Mouse (Mus musculus) frontal cortex, postnatal 10 days (tissue): Measurements from ENCODE around the gene Ephb1.

Source experiments
- DNase-seq, 2 experiments: peaks; one replicate each; pipeline ENCODE4 v3.0.0; 2022; ENCODE audit warnings: low spot score in 2 of 2, mixed read lengths in 1 of 2

The Ephb1 gene

GRCm38 (mm10) chr9:102352186-102353055 is 2.1 kb downstream of the Ephb1 start:
- DNase-seq, result peak in 1 of 2 experiments; percentile 24

- DNase-seq, result no peak
Measured at GRCm38 (mm10) chr9:102351721-102352120, 2.8 kb downstream of the Ephb1 start.

- DNase-seq, result no peak
Measured at GRCm38 (mm10) chr9:102351221-102351620, 3.3 kb downstream of the Ephb1 start.

- DNase-seq, result no peak
Measured at GRCm38 (mm10) chr9:102350696-102351095, 3.8 kb downstream of the Ephb1 start.

- DNase-seq, result no peak
Measured at GRCm38 (mm10) chr9:102350076-102350475, 4.4 kb downstream of the Ephb1 start.

GRCm38 (mm10) chr9:102346801-102347200 is 7.7 kb downstream of the Ephb1 start:
- no peak for DNase-seq

GRCm38 (mm10) chr9:102345474-102345873 is 9.0 kb downstream of the Ephb1 start:
- no peak for DNase-seq

GRCm38 (mm10) chr9:102345047-102345446 is 9.4 kb downstream of the Ephb1 start:
- DNase-seq, result no peak

- DNase-seq, result no peak
Measured at GRCm38 (mm10) chr9:102344086-102344930, 10.2 kb downstream of the Ephb1 start.

GRCm38 (mm10) chr9:102343061-102343460 is 11.4 kb downstream of the Ephb1 start:
- DNase-seq, result no peak

GRCm38 (mm10) chr9:102342026-102342425 is 12.5 kb downstream of the Ephb1 start:
- DNase-seq, result no peak

GRCm38 (mm10) chr9:102340768-102341167 is 13.7 kb downstream of the Ephb1 start:
- DNase-seq, result no peak

GRCm38 (mm10) chr9:102335571-102336282 is 18.8 kb downstream of the Ephb1 start:
- DNase-seq, result no peak

GRCm38 (mm10) chr9:102330266-102331060 is 24.0 kb downstream of the Ephb1 start:
- no peak for DNase-seq

- DNase-seq, result no peak
Measured at GRCm38 (mm10) chr9:102327625-102328150, 26.8 kb downstream of the Ephb1 start.

- no peak for DNase-seq
Measured at GRCm38 (mm10) chr9:102315436-102315835, 39.1 kb downstream of the Ephb1 start.

- no peak for DNase-seq
Measured at GRCm38 (mm10) chr9:102314795-102315194, 39.7 kb downstream of the Ephb1 start.

GRCm38 (mm10) chr9:102310431-102310830 is 44.1 kb downstream of the Ephb1 start:
- DNase-seq, result no peak

GRCm38 (mm10) chr9:102309278-102309677 is 45.2 kb downstream of the Ephb1 start:
- DNase-seq, result no peak

GRCm38 (mm10) chr9:102307656-102308055 is 46.8 kb downstream of the Ephb1 start:
- DNase-seq, result no peak
